Mouse (Mus musculus): ENCODE measurements around the gene Cacnb3. TPM values are rescaled to one million over a fixed set of nuclear protein-coding genes. Genes with fewer than 3 reads are reported as not detected.

Cacnb3 gene
- polyA plus RNA-seq, 1 experiment from 2014 or later, result 8.7 TPM

DNA sequence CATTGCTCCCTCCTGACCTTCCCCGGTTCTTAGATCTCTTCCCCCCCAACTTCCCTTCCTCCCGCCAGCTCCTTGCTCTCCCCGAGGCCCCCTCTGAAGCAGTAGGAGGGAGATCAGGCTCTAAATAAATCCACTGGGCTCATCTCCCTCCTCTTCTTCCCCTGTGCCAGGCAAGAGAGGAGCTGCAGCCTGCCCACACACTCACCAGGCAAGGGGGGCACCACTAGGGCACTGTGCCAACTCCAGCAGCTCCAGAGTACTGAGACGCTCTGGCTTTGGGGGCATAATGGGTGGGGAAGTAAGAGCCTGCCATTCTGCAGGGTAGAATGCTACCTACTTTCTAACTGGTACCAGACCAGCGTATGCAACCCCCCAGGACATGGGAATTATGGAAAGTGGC is 5.9 kb downstream of the Cacnb3 start:
- no peak overlapping the region for H3K4me3 ChIP-seq
- H3K4me1 ChIP-seq (replicated peaks), result peaks cover 39% of the 10 kb centered on the region
- WGBS, result 51% methylated on average over 5 of the region's 5 CpGs
- ATAC-seq (replicated peaks; ENCODE audit: insufficient number of reproducible peaks, insufficient read depth, low FRiP score, low read depth), result no peak
- H3K27ac ChIP-seq, result no peak overlapping the region
- no peak overlapping the region for H3K4me2 ChIP-seq
- no peaks in the 10 kb centered on the region for H3K9me3 ChIP-seq (replicated peaks)
- H3K36me3 ChIP-seq, result no peaks in the 10 kb centered on the region
- no peak overlapping the region for H3K9ac ChIP-seq
- peaks cover 52% of the 10 kb centered on the region for H3K27me3 ChIP-seq

DNA sequence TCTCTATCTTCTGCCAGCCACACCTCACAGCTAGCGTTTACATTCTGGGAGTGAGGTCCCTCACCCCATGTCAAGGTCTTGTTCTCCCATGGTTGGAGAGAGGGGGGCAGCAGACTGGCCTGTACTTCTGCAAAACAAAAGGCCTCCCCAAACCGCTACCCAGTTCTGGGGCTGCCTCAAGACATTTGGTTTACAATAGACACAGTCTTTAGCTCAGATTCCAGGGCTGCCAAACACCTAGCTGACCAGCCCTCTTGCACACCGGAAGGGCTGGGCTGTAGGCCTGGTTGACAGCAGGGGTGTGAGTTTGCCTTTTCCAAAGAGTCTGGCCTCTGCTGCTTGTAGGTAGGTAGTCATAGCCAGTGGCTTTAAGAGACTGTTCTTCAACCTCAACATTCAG is 6.5 kb downstream of the Cacnb3 start:
- H3K27me3 ChIP-seq, result peaks cover 47% of the 10 kb centered on the region
- no peak overlapping the region for H3K4me3 ChIP-seq
- H3K9me3 ChIP-seq (replicated peaks), result no peaks in the 10 kb centered on the region
- H3K36me3 ChIP-seq, result no peaks in the 10 kb centered on the region
- WGBS, result 55% methylated on average over 3 of the region's 3 CpGs
- H3K9ac ChIP-seq, result no peak overlapping the region
- no peak overlapping the region for H3K27ac ChIP-seq
- no peak overlapping the region for H3K4me2 ChIP-seq
- ATAC-seq (replicated peaks; ENCODE audit: insufficient number of reproducible peaks, insufficient read depth, low FRiP score, low read depth), result no peak
- H3K4me1 ChIP-seq (replicated peaks), result peaks cover 32% of the 10 kb centered on the region

DNA sequence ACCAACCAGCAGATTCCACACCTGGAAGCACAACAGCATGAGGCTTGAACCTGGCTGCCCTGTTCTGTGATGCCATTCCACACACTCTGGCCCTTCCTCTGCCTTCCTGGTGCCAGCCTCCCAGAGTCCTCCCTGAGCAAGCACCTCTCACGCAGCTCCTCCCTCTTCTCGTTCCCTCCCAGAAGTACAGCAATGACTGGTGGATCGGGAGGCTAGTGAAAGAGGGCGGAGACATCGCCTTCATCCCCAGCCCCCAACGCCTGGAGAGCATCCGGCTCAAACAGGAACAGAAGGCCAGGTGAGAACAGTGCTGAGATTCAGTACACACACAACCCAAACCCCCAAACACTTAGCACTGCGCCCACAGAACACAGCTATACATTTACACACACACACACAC is 9.5 kb downstream of the Cacnb3 start:
- Histone ChIP-seq H3K4me1 (replicated peaks) (peaks cover 17% of the 10 kb centered on the region), H3K9me3 (replicated peaks) (no peaks in the 10 kb centered on the region), H3K4me2 (no peak overlapping the region), H3K9ac (no peak overlapping the region), H3K27ac (no peak overlapping the region), H3K4me3 (no peak overlapping the region), H3K27me3 (peaks cover 25% of the 10 kb centered on the region), H3K36me3 (peaks cover 16% of the 10 kb centered on the region)
- no peak for ATAC-seq (replicated peaks; ENCODE audit: insufficient number of reproducible peaks, insufficient read depth, low FRiP score, low read depth)
- 38% methylated on average over 8 of the region's 8 CpGs for WGBS

DNA sequence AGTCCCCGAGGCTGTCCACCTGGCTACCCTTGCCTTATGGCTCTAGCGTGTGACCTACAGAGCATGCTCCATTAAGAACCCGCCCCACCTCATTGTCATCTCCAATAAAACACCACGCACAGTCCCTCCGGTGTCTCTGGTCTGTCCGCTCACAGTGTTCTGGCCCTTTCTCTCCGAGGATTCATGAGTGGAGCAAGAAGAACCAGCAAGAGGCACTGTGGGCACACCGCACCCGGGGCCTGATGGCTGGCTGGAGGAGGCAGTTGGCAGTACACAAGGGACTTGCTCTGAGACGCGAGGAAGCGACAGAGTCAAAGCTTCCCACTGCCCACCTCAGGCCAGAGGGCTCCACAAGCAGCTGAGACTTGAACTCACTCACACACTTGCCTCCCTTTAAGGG is 13.8 kb downstream of the Cacnb3 start:
- Histone ChIP-seq H3K9me3 (replicated peaks) (no peaks in the 10 kb centered on the region), H3K4me3 (no peak overlapping the region), H3K9ac (no peak overlapping the region), H3K27me3 (peaks cover 3% of the 10 kb centered on the region; the same call in 1 of the 2 replicates), H3K4me1 (replicated peaks) (no peaks in the 10 kb centered on the region), H3K27ac (no peak overlapping the region), H3K36me3 (peaks cover 58% of the 10 kb centered on the region), H3K4me2 (no peak overlapping the region)
- no peak for ATAC-seq (replicated peaks; ENCODE audit: insufficient number of reproducible peaks, insufficient read depth, low FRiP score, low read depth)
- 88% methylated on average over 12 of the region's 12 CpGs for WGBS

DNA sequence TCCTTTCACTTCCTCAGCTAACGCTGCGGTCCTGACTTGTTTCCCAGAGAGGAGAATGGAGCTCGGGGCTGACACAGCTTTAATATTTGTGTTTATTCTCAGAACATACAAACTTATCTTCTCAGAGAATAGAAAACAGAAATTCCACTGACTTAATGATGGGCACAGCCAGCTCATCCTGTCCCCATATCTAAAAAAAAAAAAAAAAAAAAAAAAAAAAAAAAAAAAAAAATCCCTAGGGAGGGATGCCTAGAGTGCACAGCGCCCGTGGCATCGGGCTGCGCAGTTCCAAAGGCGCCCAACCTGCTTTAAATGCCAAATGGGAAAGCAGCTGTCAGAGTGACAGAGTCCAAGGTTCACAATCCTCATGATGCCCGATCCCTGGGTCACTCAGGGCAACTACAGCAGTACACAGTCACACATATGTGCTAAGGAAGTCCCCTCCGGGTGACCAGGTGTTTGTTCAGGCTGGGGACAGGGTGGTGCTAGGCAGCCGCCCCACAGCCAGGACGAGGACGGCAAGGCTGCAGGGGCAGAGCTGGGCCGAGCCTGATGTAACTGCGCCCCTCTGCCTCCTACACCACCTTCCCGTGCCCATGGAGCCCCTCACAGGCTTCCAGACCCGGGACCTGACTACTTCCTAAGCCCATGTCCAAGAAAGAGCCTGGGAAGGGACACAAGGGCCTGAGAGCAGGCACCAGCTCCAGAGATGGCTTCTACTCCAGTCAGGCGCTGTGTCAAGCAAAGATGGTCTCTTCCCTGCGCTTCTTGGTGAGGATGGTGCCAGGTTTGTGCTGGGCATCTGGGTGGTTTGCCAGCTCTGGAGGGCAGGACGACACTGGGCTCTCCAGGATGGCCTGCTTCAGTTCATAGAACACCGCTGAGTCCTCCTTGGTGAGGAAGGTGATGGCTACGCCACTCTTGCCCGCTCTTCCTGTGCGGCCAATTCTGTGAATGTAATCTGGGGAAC is 14.7 kb downstream of the Cacnb3 start:
- Histone ChIP-seq H3K4me3 (no peak overlapping the region), H3K4me2 (no peak overlapping the region), H3K4me1 (replicated peaks) (no peaks in the 10 kb centered on the region), H3K27me3 (no peaks in the 10 kb centered on the region), H3K36me3 (peaks cover 67% of the 10 kb centered on the region), H3K9ac (no peak overlapping the region), H3K9me3 (replicated peaks) (no peaks in the 10 kb centered on the region), H3K27ac (no peak overlapping the region)
- 89% methylated on average over 24 of the region's 24 CpGs for WGBS
- ATAC-seq (replicated peaks; ENCODE audit: insufficient number of reproducible peaks, insufficient read depth, low FRiP score, low read depth), result no peak

DNA sequence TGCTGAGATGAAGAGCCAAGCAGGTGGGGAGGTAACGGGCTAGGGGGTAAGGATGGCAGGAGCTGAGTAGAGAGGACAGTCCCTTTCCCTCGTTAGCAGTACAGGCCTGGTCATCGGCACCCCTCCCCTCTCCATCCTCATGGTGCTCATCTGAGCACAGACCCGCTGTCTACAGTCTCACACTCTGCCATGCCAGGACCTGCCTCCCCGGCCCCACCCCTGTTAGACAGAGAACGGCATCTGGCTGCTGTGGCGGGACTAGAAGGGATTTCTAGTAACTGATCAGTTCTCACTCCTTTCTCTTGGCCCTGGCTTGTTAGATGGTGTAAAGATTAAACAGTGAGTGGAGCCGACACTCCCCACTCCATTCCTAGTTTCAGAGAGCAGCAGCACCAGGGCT is 16.1 kb downstream of the Cacnb3 start:
- no peak for ATAC-seq (replicated peaks; ENCODE audit: insufficient number of reproducible peaks, insufficient read depth, low FRiP score, low read depth)
- WGBS, result 71% methylated on average over 8 of the region's 8 CpGs
- no peaks in the 10 kb centered on the region for H3K9me3 ChIP-seq (replicated peaks)

DNA sequence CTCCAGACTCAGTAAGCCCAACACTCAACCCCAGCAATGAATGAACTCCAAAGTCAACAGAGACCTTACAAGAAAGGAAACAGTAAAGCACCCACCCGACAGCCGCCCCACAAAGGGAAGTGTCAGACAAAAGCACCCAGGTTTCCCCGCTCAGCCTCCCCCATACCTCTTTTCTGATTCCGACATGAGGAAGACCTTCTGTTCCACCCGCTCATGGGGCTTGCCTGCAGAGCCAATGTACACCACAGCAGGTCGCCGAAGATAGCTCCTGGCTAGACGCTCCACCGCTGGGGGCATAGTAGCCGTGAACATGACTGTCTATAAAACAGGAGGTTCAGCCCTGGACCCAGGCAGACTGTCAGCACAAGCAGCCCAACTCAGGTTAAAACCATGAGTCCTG is 16.7 kb downstream of the Cacnb3 start:
- Histone ChIP-seq H3K4me3 (no peak overlapping the region), H3K27ac (no peak overlapping the region), H3K9me3 (replicated peaks) (no peaks in the 10 kb centered on the region), H3K27me3 (no peaks in the 10 kb centered on the region), H3K9ac (no peak overlapping the region), H3K4me2 (no peak overlapping the region), H3K36me3 (peaks cover 87% of the 10 kb centered on the region), H3K4me1 (replicated peaks) (no peaks in the 10 kb centered on the region)
- ATAC-seq (replicated peaks; ENCODE audit: insufficient number of reproducible peaks, insufficient read depth, low FRiP score, low read depth), result no peak
- WGBS, result 89% methylated on average over 10 of the region's 10 CpGs

More for the DNA sequence above, 16.1 kb downstream of the Cacnb3 start:
- no peak overlapping the region for H3K9ac ChIP-seq
- H3K4me1 ChIP-seq (replicated peaks), result no peaks in the 10 kb centered on the region
- no peak overlapping the region for H3K4me3 ChIP-seq
- H3K4me2 ChIP-seq, result no peak overlapping the region
- H3K27ac ChIP-seq, result no peak overlapping the region
- H3K36me3 ChIP-seq, result peaks cover 81% of the 10 kb centered on the region
- no peaks in the 10 kb centered on the region for H3K27me3 ChIP-seq

DNA sequence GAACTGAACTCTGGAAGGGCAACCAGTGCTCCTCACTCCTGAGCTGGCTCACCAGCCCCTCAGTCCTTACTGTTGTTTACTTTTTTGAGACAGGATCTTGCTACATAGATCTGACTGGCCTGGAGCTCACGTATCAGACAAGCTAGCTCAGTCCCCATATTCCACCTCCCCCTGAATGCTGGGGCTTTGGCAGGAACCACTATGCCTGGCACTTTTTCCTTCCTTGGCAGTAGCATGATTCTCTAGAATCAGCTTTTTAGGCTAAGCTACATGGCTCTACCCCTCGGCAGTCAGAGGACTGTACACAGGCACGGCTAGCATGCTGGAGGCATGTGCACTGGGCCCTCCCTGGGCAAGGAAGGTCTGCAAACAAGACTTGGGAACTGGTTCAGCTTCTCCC is 17.4 kb downstream of the Cacnb3 start:
- no peaks in the 10 kb centered on the region for H3K4me1 ChIP-seq (replicated peaks)

DNA sequence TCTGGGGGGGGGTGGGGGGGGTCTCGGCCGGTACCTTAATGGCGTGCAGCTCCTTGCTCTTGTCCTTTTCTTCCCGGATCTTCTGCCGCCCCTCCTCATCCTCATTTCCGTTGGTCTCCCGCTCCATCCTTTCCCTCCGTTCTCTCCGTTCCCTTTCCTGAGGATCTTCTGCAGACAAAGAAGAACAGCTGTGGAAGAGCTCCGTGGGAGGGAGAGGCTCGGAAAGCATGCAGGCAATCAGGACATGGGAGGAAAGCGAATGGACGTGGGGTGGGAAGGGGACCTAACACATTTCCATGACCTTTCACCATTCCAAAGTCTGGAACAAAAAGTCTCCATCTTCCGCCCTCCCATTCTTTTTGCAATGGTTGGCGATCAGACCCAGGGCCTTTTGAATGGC is 20.8 kb downstream of the Cacnb3 start:
- no peaks in the 10 kb centered on the region for H3K9me3 ChIP-seq (replicated peaks)
- ATAC-seq (replicated peaks; ENCODE audit: insufficient number of reproducible peaks, insufficient read depth, low FRiP score, low read depth), result no peak
- 91% methylated on average over 15 of the region's 15 CpGs for WGBS

More for the DNA sequence above, 17.4 kb downstream of the Cacnb3 start:
- H3K9ac ChIP-seq, result no peak overlapping the region
- no peak for ATAC-seq (replicated peaks; ENCODE audit: insufficient number of reproducible peaks, insufficient read depth, low FRiP score, low read depth)
- H3K4me3 ChIP-seq, result no peak overlapping the region
- WGBS, result 89% methylated on average over 3 of the region's 3 CpGs
- H3K27ac ChIP-seq, result no peak overlapping the region
- H3K36me3 ChIP-seq, result peaks cover 94% of the 10 kb centered on the region
- H3K9me3 ChIP-seq (replicated peaks), result no peaks in the 10 kb centered on the region
- no peaks in the 10 kb centered on the region for H3K27me3 ChIP-seq
- H3K4me2 ChIP-seq, result no peak overlapping the region

DNA sequence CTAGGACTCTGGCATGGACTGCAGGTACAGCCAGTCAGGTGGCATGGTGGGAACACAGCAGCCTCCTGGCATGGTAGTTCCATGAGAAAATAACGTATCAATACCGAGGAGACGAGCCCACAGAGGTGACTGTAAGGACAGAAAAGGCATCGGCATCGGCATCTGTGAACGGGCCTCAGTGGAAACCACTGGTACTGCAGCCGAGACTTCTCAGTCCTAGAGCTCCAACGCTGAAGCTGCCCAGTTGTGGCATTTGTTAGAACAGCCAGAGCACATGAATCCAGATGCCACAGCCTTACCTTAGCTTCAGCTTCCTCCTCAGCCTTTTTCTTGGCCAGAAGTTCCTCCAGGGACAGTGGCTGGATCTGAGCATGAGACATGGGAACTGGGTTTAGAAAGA is 21.5 kb downstream of the Cacnb3 start:
- 94% methylated on average over 8 of the region's 8 CpGs for whole genome bisulfite sequencing
- no peak for ATAC-seq (replicated peaks; ENCODE audit: insufficient number of reproducible peaks, insufficient read depth, low FRiP score, low read depth)

More for the DNA sequence above, 20.8 kb downstream of the Cacnb3 start:
- no peaks in the 10 kb centered on the region for H3K27me3 ChIP-seq
- H3K9ac ChIP-seq, result no peak overlapping the region
- no peaks in the 10 kb centered on the region for H3K4me1 ChIP-seq (replicated peaks)
- no peak overlapping the region for H3K4me2 ChIP-seq
- no peak overlapping the region for H3K4me3 ChIP-seq
- H3K36me3 ChIP-seq, result peaks cover 98% of the 10 kb centered on the region
- H3K27ac ChIP-seq, result no peak overlapping the region

DNA sequence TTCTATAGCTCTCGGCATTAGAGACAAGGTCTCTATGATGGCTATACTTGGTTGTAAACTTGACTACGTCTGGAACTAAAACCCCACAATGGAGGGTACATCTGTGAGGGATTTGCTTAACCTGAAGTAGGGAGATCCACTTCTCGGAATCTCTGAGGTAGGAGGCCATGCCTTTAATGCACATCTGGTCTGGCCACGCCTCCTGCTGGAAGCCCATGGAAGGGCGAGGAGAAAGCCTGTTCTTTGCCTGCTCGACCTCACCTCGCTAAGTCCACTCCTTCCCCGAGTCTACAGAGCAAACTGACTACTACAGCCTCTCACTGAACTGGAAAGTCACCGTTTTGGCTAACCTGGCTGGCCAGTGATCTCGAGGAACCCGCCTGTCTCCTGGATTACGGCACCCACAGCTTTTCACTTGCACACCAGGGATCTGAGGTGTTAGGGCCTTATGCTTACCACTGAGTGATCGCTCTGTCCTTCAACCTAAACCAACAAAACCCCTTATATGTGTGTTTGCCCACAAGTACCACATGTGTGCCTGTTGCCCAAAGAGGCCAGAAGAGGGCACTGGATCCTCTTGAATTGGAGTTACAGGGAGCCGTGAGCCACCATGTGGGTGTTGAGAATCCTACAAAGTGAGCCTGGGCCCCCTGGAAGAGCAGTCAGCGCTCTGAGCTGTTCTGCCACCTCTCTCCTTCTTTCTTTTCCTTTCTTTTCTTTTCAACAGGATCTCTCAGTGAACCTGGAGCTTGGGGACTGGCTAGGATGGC is 26.5 kb downstream of the Cacnb3 start:
- H3K27ac ChIP-seq, result no peak overlapping the region
- no peak overlapping the region for H3K9ac ChIP-seq
- H3K36me3 ChIP-seq, result peaks cover 67% of the 10 kb centered on the region
- no peaks in the 10 kb centered on the region for H3K9me3 ChIP-seq (replicated peaks)
- WGBS, result 85% methylated on average over 15 of the region's 15 CpGs
- no peak overlapping the region for H3K4me2 ChIP-seq
- H3K4me3 ChIP-seq, result no peak overlapping the region
- ATAC-seq (replicated peaks; ENCODE audit: insufficient number of reproducible peaks, insufficient read depth, low FRiP score, low read depth), result no peak
- no peaks in the 10 kb centered on the region for H3K27me3 ChIP-seq
- peaks cover 10% of the 10 kb centered on the region for H3K4me1 ChIP-seq (replicated peaks)

More for the DNA sequence above, 21.5 kb downstream of the Cacnb3 start:
- H3K27me3 ChIP-seq, result no peaks in the 10 kb centered on the region
- H3K4me1 ChIP-seq (replicated peaks), result no peaks in the 10 kb centered on the region
- H3K27ac ChIP-seq, result no peak overlapping the region
- H3K4me2 ChIP-seq, result no peak overlapping the region
- H3K9me3 ChIP-seq (replicated peaks), result no peaks in the 10 kb centered on the region
- H3K36me3 ChIP-seq, result peaks cover 98% of the 10 kb centered on the region
- H3K9ac ChIP-seq, result no peak overlapping the region
- H3K4me3 ChIP-seq, result no peak overlapping the region

All from heart, embryonic 15.5 days (tissue).